Mouse (Mus musculus) forebrain, embryonic 13.5 days (tissue): ENCODE results near the gene Tmem94. TPM values are rescaled to one million over a fixed set of nuclear protein-coding genes. Genes with fewer than 3 reads are reported as not detected.

Source experiments
- ATAC-seq: fragments of 200-750 bp; cut with Nextera tagmentation; 2 replicates; pipeline ENCODE4 v1.8.0; 2017
- H3K27ac ChIP-seq: fragments of 300-500 bp; sonication (generic); 2 replicates; pipeline ENCODE4 v1.5.1; 2015; ENCODE audit warnings: inconsistent platforms, mild to moderate bottlenecking, moderate library complexity
- H3K27me3 ChIP-seq: fragments of 300-500 bp; sonication (generic); 2 replicates; pipeline ENCODE4 v1.6.1; 2015; ENCODE audit warnings: mild to moderate bottlenecking, inconsistent platforms
- H3K36me3 ChIP-seq: fragments of 300-500 bp; sonication (generic); 2 replicates; pipeline ENCODE4 v1.6.1; 2015; ENCODE audit warnings: mild to moderate bottlenecking, inconsistent platforms; ENCODE audit not compliant: poor library complexity, severe bottlenecking
- H3K4me1 ChIP-seq: fragments of 300-500 bp; sonication (generic); 2 replicates; pipeline ENCODE4 v1.6.1; 2015; ENCODE audit warnings: inconsistent platforms
- H3K4me2 ChIP-seq: fragments of 300-500 bp; sonication (generic); 2 replicates; pipeline ENCODE4 v1.6.1; 2015; ENCODE audit warnings: inconsistent platforms, mild to moderate bottlenecking, moderate library complexity
- H3K4me3 ChIP-seq: fragments of 300-500 bp; sonication (generic); 2 replicates; pipeline ENCODE4 v1.5.1; 2015; ENCODE audit warnings: mild to moderate bottlenecking, inconsistent platforms
- H3K9ac ChIP-seq: fragments of 300-500 bp; sonication (generic); 2 replicates; pipeline ENCODE4 v1.6.1; 2015; ENCODE audit warnings: mild to moderate bottlenecking, inconsistent platforms
- H3K9me3 ChIP-seq: fragments of 300-500 bp; sonication (generic); replicated peaks from 2 replicates; pipeline ENCODE4 v1.6.1; 2016; ENCODE audit warnings: inconsistent platforms
- WGBS: fragments of 180-500 bp; shearing (Covaris S2); methylation state at CpG from one replicate; pipeline ENCODE4 v1.1.7; 2015; 5-methylcytosine and 5-hydroxymethylcytosine counted together
- polyA plus RNA-seq: library from polyadenylated mRNA; unstranded; fragments of >200 nt; fragmentation: Nextera tagmentation; extraction: Ambion mirVana; gene quantifications from 2 replicates; pipeline ENCODE4 v1.2.1, GENCODE M21; 2015

Gene Tmem94
- polyA plus RNA-seq, 1 experiment from 2014 or later, result 28.0 TPM

GRCm38 (mm10) chr11:115796898-115797297 lies 31.7 kb downstream of the Tmem94 start:
- H3K4me1 ChIP-seq, result no peaks in the 10 kb centered on the region
- no peaks in the 10 kb centered on the region for H3K9me3 ChIP-seq
- no peak overlapping the region for H3K9ac ChIP-seq
- ATAC-seq, result no peak
- H3K27me3 ChIP-seq, result no peaks in the 10 kb centered on the region
- 81% methylated on average over 15 of the region's 15 CpGs for WGBS
- no peak overlapping the region for H3K27ac ChIP-seq
- H3K36me3 ChIP-seq, result peaks cover 100% of the 10 kb centered on the region
- H3K4me3 ChIP-seq, result no peak overlapping the region
- H3K4me2 ChIP-seq, result no peak overlapping the region

GRCm38 (mm10) chr11:115797665-115798064 lies 32.4 kb downstream of the Tmem94 start:
- Histone ChIP-seq H3K4me1 (no peaks in the 10 kb centered on the region), H3K27me3 (no peaks in the 10 kb centered on the region), H3K9ac (no peak overlapping the region), H3K4me3 (no peak overlapping the region), H3K4me2 (no peak overlapping the region), H3K9me3 (no peaks in the 10 kb centered on the region), H3K36me3 (peaks cover 100% of the 10 kb centered on the region), H3K27ac (no peak overlapping the region)
- no peak for ATAC-seq
- 81% methylated on average over 9 of the region's 9 CpGs for WGBS

GRCm38 (mm10) chr11:115800981-115801380 lies 35.7 kb downstream of the Tmem94 start:
- ATAC-seq, result no peak
- no peak overlapping the region for H3K4me3 ChIP-seq
- H3K9ac ChIP-seq, result no peak overlapping the region
- no peaks in the 10 kb centered on the region for H3K4me1 ChIP-seq
- peaks cover 94% of the 10 kb centered on the region for H3K36me3 ChIP-seq
- 92% methylated on average over 18 of the region's 18 CpGs for WGBS
- no peak overlapping the region for H3K27ac ChIP-seq
- no peak overlapping the region for H3K4me2 ChIP-seq
- H3K27me3 ChIP-seq, result no peaks in the 10 kb centered on the region
- no peaks in the 10 kb centered on the region for H3K9me3 ChIP-seq

GRCm38 (mm10) chr11:115803072-115803709 lies 38.0 kb downstream of the Tmem94 start:
- Histone ChIP-seq H3K4me1 (peaks cover 20% of the 10 kb centered on the region), H3K4me3 (no peak overlapping the region), H3K9ac (no peak overlapping the region), H3K36me3 (peaks cover 86% of the 10 kb centered on the region), H3K4me2 (no peak overlapping the region), H3K27me3 (no peaks in the 10 kb centered on the region), H3K9me3 (no peaks in the 10 kb centered on the region), H3K27ac (no peak overlapping the region)
- 93% methylated on average over 24 of the region's 24 CpGs for WGBS
- no peak for ATAC-seq

- no peak for ATAC-seq
- Histone ChIP-seq H3K4me1 (peaks cover 38% of the 10 kb centered on the region), H3K4me3 (no peak overlapping the region), H3K27ac (no peak overlapping the region), H3K9me3 (no peaks in the 10 kb centered on the region), H3K27me3 (no peaks in the 10 kb centered on the region), H3K9ac (no peak overlapping the region), H3K36me3 (peaks cover 68% of the 10 kb centered on the region), H3K4me2 (no peak overlapping the region)
- 97% methylated on average over 7 of the region's 7 CpGs for WGBS
Measured at GRCm38 (mm10) chr11:115805005-115805404, 39.8 kb downstream of the Tmem94 start.

GRCm38 (mm10) chr11:115806154-115806553 lies 40.9 kb downstream of the Tmem94 start:
- Histone ChIP-seq H3K4me3 (no peak overlapping the region), H3K4me1 (peaks cover 49% of the 10 kb centered on the region), H3K9me3 (no peaks in the 10 kb centered on the region), H3K9ac (no peak overlapping the region), H3K27ac (no peak overlapping the region), H3K4me2 (no peak overlapping the region), H3K36me3 (peaks cover 64% of the 10 kb centered on the region), H3K27me3 (no peaks in the 10 kb centered on the region)
- ATAC-seq, result no peak
- 92% methylated on average over 10 of the region's 10 CpGs for WGBS

GRCm38 (mm10) chr11:115807306-115807705 lies 42.1 kb downstream of the Tmem94 start:
- Histone ChIP-seq H3K4me1 (peaks cover 61% of the 10 kb centered on the region), H3K27ac (peak overlapping the region; percentile 82), H3K4me3 (no peak overlapping the region), H3K36me3 (peaks cover 52% of the 10 kb centered on the region), H3K27me3 (no peaks in the 10 kb centered on the region), H3K4me2 (peak overlapping the region; percentile 95), H3K9ac (peak overlapping the region; percentile 45), H3K9me3 (no peaks in the 10 kb centered on the region)
- ATAC-seq, result no peak
- 30% methylated on average over 6 of the region's 6 CpGs for WGBS

GRCm38 (mm10) chr11:115807971-115808370 lies 42.7 kb downstream of the Tmem94 start:
- WGBS, result 41% methylated on average over 11 of the region's 11 CpGs
- Histone ChIP-seq H3K4me1 (peaks cover 67% of the 10 kb centered on the region), H3K4me3 (no peak overlapping the region), H3K27me3 (no peaks in the 10 kb centered on the region), H3K9me3 (no peaks in the 10 kb centered on the region), H3K27ac (peak overlapping the region; percentile 82), H3K4me2 (peak overlapping the region; percentile 95), H3K36me3 (peaks cover 46% of the 10 kb centered on the region), H3K9ac (peak overlapping the region; percentile 45)
- no peak for ATAC-seq

GRCm38 (mm10) chr11:115808696-115809310 lies 43.6 kb downstream of the Tmem94 start:
- Histone ChIP-seq H3K27me3 (no peaks in the 10 kb centered on the region), H3K27ac (peak overlapping the region; percentile 82), H3K4me1 (peaks cover 69% of the 10 kb centered on the region), H3K4me3 (0 out of 2 replicates have a peak overlapping the region, but pooled peaks have one; percentile 1), H3K9me3 (no peaks in the 10 kb centered on the region), H3K36me3 (peaks cover 37% of the 10 kb centered on the region), H3K4me2 (peak overlapping the region; percentile 95), H3K9ac (peak overlapping the region; percentile 45; the same call in 1 of the 2 replicates)
- WGBS, result 32% methylated on average over 10 of the region's 10 CpGs
- ATAC-seq, result peak; percentile 14; the same call in 1 of the 2 replicates

GRCm38 (mm10) chr11:115809311-115809781 lies 44.1 kb downstream of the Tmem94 start:
- 76% methylated on average over 8 of the region's 8 CpGs for WGBS
- peak overlapping the region; percentile 95 for H3K4me2 ChIP-seq
- peak overlapping the region; percentile 82 for H3K27ac ChIP-seq
- H3K36me3 ChIP-seq, result peaks cover 32% of the 10 kb centered on the region
- H3K27me3 ChIP-seq, result no peaks in the 10 kb centered on the region
- 0 out of 2 replicates have a peak overlapping the region, but pooled peaks have one; percentile 1 for H3K4me3 ChIP-seq
- H3K4me1 ChIP-seq, result peaks cover 69% of the 10 kb centered on the region
- H3K9me3 ChIP-seq, result no peaks in the 10 kb centered on the region
- no peak for ATAC-seq
- peak overlapping the region; percentile 45; the same call in 1 of the 2 replicates for H3K9ac ChIP-seq

- Histone ChIP-seq H3K4me1 (peaks cover 73% of the 10 kb centered on the region), H3K4me3 (peak overlapping the region; percentile 18; the same call in 1 of the 2 replicates), H3K9me3 (no peaks in the 10 kb centered on the region), H3K36me3 (peaks cover 22% of the 10 kb centered on the region), H3K9ac (peak overlapping the region; percentile 31), H3K4me2 (peak overlapping the region; percentile 95), H3K27me3 (no peaks in the 10 kb centered on the region), H3K27ac (no peak overlapping the region)
- ATAC-seq, result no peak
- 71% methylated on average over 14 of the region's 14 CpGs for WGBS
Measured at GRCm38 (mm10) chr11:115810377-115810776, 45.1 kb downstream of the Tmem94 start.

- ATAC-seq, result no peak
- Histone ChIP-seq H3K36me3 (peaks cover 17% of the 10 kb centered on the region), H3K27me3 (no peaks in the 10 kb centered on the region), H3K27ac (no peak overlapping the region), H3K9me3 (no peaks in the 10 kb centered on the region), H3K4me1 (peaks cover 80% of the 10 kb centered on the region), H3K4me3 (peak overlapping the region; percentile 89), H3K9ac (peak overlapping the region; percentile 79), H3K4me2 (peak overlapping the region; percentile 95)
- 80% methylated on average over 20 of the region's 20 CpGs for WGBS
Measured at GRCm38 (mm10) chr11:115811381-115812093, 46.3 kb downstream of the Tmem94 start.
